Mouse (Mus musculus): Measurements from ENCODE around the gene Zfp423. TPM values are rescaled to one million over a fixed set of nuclear protein-coding genes. Genes with fewer than 3 reads are reported as not detected.
A peak's percentile ranks its signal among the peaks of the same experiment; 100 is the strongest.

Gene Zfp423
- polyA plus RNA-seq, 1 experiment from 2014 or later: 36.6 TPM

DNA sequence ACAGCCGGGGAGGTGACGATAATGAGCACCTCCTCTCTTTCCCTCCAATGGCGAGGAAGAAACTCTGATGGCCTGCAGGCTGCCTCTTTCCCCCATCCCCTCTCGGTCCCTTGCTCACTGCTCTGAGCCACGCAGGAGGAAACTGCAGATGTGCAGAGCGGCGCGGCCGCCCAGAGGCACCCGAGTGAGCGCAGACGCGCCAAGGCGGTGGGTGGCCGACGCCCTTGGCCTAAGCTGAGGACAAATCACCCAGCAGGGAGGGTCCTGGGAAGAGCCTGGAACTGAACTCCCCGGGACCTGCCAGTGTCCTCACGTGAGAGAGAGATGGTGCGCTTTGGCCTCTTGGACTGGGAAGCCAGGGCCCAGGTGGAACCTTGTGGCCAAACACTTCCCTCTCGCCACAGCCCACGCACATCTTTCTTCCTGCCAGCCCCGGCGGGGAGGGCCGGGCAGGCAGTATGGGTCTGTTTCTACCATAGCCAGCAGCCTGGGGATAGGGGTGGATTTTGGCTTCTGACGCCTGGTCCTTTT, 296.5 kb downstream of the Zfp423 start:
- H3K9ac ChIP-seq: peak overlapping the region; percentile 56
- peak overlapping the region; percentile 59 for H3K4me2 ChIP-seq
- 3% methylated on average over 25 of the region's 25 CpGs for WGBS
- ATAC-seq (ENCODE audit: low FRiP score): peak; percentile 31
- H3K27ac ChIP-seq: peak overlapping the region; percentile 83
- peaks cover 5% of the 10 kb centered on the region for H3K36me3 ChIP-seq (replicated peaks)
- H3K4me1 ChIP-seq: peaks cover 62% of the 10 kb centered on the region
- H3K9me3 ChIP-seq: no peaks in the 10 kb centered on the region
- peak overlapping the region; percentile 30 for H3K4me3 ChIP-seq (replicated peaks)
- peaks cover 33% of the 10 kb centered on the region for H3K27me3 ChIP-seq

DNA sequence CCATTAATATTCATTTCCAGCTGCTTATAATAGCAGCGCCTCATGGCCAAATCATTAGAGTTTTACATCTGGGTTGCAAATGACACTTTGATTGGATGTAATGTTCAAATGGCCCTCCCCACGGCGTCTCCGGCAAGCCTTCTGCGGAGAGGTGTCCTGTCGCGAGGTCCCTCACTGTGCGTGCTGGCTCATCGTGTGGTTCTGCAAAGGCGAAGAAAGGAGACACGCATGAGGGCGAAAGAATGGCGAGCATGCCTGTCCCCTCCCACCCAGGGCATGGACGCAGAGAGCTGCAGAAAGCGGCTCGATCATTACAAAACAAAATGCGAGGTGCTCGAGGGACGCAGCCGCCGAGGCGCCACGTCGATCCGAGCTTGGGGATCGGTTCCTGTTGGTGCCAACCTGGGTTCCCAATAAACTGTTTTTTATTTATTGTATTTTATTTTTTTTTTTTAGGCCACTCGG, 297.1 kb downstream of the Zfp423 start:
- 1% methylated on average over 27 of the region's 27 CpGs for WGBS
- peak overlapping the region; percentile 59 for H3K4me2 ChIP-seq
- peaks cover 33% of the 10 kb centered on the region for H3K27me3 ChIP-seq
- H3K9me3 ChIP-seq: no peaks in the 10 kb centered on the region
- peaks cover 5% of the 10 kb centered on the region; the same call in 1 of the 2 replicates for H3K36me3 ChIP-seq (replicated peaks)
- H3K4me1 ChIP-seq: peaks cover 58% of the 10 kb centered on the region
- H3K4me3 ChIP-seq (replicated peaks): peak overlapping the region; percentile 30
- ATAC-seq (ENCODE audit: low FRiP score): no peak
- no peak overlapping the region for H3K9ac ChIP-seq
- H3K27ac ChIP-seq: peak overlapping the region; percentile 83

DNA sequence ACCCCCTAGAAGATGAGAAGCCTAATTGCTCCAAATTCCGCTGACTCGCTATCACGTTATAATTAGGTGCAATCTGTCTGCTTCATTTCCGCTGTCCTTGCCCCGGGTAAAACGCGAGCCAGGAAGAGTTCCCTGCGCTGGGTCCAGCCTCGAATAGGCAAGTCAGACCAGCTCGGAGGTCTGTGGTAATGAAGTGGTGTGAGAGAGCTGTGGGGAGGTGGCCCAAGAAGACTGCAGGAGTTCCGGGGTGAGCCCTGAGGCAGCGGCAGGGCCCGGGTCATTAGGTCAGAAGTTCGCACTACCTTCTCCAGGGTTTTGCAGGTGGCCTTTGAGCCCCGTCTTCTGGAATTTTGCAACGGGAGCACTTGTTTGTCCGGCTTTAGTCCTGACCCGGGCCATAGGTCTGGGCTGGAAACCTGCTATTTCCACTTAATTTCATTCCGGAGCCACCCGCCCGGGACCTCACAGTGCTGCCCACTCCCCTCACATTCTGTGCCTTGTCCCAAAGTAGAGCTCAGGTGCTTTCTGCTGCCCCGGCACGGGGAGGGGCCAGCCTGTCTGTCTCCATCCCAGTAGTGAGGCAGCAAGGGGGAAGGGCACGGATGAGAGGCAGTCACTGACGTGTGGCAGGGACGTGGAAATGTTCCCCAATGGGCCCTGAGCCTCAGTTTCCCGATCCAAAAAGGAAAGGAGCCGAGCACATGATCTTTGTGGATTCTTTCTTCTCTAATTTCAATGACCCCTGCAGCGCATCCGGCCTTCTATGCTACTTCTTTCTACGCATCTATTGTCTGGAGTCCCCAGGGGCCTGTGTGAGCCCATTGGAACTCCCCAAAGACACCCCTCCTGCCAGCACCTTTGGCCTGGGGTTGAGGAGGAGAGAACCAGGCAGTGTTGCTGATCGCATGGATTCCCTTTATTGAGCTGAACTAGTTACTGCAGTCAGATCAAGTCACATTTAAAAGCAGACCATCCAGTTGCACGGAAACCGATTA, 298.2 kb downstream of the Zfp423 start:
- no peak for ATAC-seq (ENCODE audit: low FRiP score)

DNA sequence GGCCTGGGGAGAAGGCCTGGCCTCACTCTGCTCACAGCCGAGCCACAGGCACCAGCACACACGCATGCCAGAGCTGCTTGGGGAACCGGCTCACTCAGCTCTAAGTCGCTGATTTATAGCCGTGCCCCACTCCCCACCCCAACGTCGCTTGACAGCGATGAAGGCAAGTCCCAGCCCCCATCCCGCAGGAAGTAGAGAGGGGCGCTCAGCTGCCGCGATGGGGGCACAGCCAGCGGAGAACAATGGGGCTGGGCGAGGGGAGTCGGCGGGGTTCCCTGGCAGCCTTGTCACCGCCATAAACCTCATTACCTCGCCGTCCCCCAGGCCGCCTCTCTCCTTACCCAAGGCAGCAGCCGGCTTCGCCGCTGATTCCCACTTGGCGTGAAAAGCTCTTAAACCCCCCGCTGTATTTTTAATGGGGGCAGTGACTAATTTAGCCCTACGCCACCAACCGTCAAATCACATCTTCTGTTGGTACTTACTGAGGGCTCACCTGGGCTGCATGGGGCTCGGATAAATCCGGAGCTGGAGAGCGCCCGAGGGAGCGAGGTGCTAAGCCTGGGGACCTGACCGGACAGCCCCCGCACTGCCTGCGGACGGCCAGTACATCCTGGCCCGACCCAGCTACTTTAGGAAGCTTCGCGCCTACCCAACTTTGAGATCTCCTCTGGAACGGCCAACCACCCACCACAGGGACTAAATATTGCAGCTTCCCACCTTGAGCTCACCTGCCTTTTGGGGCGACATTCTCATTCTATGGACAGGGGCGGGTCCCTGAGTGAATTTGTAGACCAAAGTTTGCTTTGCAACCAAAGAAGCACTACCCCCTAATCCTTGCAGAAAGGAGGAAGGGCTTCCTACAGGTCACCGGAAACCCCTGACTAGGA, 299.1 kb downstream of the Zfp423 start:
- Histone ChIP-seq H3K4me1 (peaks cover 65% of the 10 kb centered on the region), H3K36me3 (replicated peaks) (no peaks in the 10 kb centered on the region; the same call in 1 of the 2 replicates), H3K9ac (peak overlapping the region; percentile 46), H3K27ac (peak overlapping the region; percentile 70), H3K9me3 (no peaks in the 10 kb centered on the region), H3K4me3 (replicated peaks) (peak overlapping the region; percentile 23), H3K27me3 (peaks cover 29% of the 10 kb centered on the region), H3K4me2 (peak overlapping the region; percentile 53)
- 2% methylated on average over 43 of the region's 43 CpGs for WGBS
- peak; percentile 48; the same call in 1 of the 2 replicates for ATAC-seq (ENCODE audit: low FRiP score)

More for the DNA sequence above, 298.2 kb downstream of the Zfp423 start:
- Histone ChIP-seq H3K4me3 (replicated peaks) (peak overlapping the region; percentile 23), H3K27ac (peak overlapping the region; percentile 70), H3K36me3 (replicated peaks) (peaks cover 5% of the 10 kb centered on the region; the same call in 1 of the 2 replicates), H3K4me2 (peak overlapping the region; percentile 53), H3K9me3 (no peaks in the 10 kb centered on the region), H3K27me3 (peaks cover 33% of the 10 kb centered on the region), H3K4me1 (peaks cover 62% of the 10 kb centered on the region), H3K9ac (no peak overlapping the region)
- WGBS: 6% methylated on average over 34 of the region's 34 CpGs

DNA sequence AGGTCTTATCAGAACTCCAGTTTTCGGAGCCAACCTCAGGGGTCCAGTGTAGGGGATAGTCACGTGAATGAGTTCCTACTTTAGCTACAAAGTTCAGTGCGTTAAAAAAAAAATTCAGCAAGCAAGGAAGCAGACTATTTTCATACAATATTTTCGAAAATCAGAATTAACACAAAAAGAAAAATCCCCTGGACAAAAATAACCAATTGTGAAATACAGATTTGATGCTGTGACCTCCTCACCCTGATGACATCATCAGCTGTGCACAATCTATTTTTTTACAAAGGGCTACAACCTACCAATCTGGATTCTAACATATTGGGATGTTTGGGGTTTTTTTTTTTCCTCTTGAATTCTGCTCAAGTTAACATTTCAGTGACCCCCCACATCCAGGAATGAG, 301.9 kb downstream of the Zfp423 start:
- H3K4me3 ChIP-seq (replicated peaks): no peak overlapping the region
- WGBS: 75% methylated on average over 4 of the region's 4 CpGs
- peaks cover 26% of the 10 kb centered on the region for H3K27me3 ChIP-seq
- no peak overlapping the region for H3K4me2 ChIP-seq
- no peaks in the 10 kb centered on the region for H3K36me3 ChIP-seq (replicated peaks)
- no peaks in the 10 kb centered on the region for H3K9me3 ChIP-seq
- H3K4me1 ChIP-seq: peaks cover 45% of the 10 kb centered on the region
- no peak overlapping the region for H3K9ac ChIP-seq
- H3K27ac ChIP-seq: no peak overlapping the region
- ATAC-seq (ENCODE audit: low FRiP score): no peak

DNA sequence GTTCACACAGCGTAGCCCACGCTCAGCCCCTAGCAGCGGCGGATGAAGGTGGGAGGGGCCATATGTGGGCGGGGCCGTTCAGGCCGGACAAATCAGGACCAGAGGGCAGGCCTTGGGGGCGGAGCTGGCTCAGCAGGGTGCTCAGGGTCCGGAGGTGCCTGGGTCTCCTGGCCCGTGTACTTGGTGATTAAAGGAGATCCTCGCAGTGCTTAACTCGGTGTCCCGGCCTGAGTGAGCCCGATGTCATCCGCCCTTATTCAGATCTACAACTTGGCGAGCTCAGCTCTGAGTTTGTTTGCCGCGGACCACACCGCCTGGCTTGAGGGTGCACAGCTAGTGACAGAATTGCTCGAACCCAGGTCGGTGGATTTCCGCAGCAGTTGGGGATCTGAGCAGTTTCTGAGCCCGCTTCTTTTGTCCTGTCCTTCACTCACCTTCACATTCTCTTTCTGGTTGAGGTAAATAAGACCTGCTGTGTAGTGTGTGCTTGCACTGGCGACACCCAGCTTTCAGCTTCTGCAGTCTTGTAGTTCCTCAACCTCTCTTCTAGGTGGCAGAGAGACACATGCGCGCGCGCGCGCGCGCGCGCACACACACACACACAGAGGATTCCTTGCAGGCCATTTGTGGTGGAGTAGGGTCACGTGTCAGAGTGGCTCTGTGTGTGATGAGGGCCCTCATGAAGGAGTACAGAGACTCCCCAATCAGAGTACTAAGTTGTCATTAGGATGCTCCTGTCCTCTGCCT, 302.7 kb downstream of the Zfp423 start:
- H3K36me3 ChIP-seq (replicated peaks): no peaks in the 10 kb centered on the region
- peak; percentile 78 for ATAC-seq (ENCODE audit: low FRiP score)
- 4% methylated on average over 35 of the region's 35 CpGs for WGBS
- no peak overlapping the region for H3K9ac ChIP-seq
- peaks cover 26% of the 10 kb centered on the region for H3K27me3 ChIP-seq
- H3K4me3 ChIP-seq (replicated peaks): peak overlapping the region; percentile 34
- H3K27ac ChIP-seq: no peak overlapping the region
- H3K4me1 ChIP-seq: peaks cover 38% of the 10 kb centered on the region
- no peaks in the 10 kb centered on the region for H3K9me3 ChIP-seq
- peak overlapping the region; percentile 59 for H3K4me2 ChIP-seq

DNA sequence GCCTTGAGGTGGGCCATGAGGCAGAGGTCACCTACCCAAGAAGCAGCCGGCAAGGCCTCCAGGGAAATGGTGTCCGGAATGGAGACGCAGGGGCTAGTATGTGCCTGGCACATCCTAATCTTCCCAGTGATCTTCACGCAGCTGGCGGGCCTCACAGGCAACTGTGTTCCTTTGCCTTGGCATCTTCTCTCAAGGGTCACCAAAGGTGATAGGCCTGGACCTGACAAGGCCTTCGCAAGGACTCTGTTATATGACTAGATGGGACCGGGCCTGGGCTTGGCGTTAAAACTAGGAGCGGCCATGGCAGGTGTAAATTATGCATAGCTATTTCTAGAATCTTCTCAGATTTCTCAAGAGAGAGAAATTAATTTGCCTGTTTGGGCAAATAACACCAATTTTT, 303.4 kb downstream of the Zfp423 start:
- Histone ChIP-seq H3K4me1 (peaks cover 31% of the 10 kb centered on the region), H3K4me2 (no peak overlapping the region), H3K9me3 (no peaks in the 10 kb centered on the region), H3K4me3 (replicated peaks) (no peak overlapping the region), H3K36me3 (replicated peaks) (no peaks in the 10 kb centered on the region), H3K9ac (no peak overlapping the region), H3K27ac (no peak overlapping the region), H3K27me3 (peaks cover 19% of the 10 kb centered on the region)
- ATAC-seq (ENCODE audit: low FRiP score): 0 out of 2 replicates have a peak, but pooled peaks have one; percentile 25
- WGBS: 84% methylated on average over 9 of the region's 9 CpGs

DNA sequence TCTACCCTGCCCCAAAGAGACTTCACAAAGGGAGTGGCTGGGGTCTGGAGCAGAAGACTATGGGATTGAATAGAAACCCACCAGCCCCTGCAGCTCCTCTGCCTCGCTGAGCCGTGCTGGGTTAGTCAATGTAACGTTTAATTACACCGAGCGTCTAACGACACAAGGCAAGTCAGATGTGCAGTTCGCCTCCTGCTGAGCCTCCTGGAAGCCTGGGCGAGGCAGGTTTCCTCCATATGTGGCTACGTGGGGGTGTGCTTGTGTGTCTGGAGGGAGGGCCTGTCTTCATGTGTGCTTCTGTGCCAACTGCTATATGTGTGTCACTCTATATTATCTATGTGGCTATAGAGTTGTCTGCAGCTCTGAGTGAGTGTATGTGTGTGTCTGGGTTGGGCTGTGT, 311.6 kb downstream of the Zfp423 start:
- WGBS: 67% methylated on average over 9 of the region's 9 CpGs
- Histone ChIP-seq H3K4me3 (replicated peaks) (no peak overlapping the region), H3K27me3 (0 out of 2 replicates have a peak, but pooled peaks cover 4% of the 10 kb centered on the region), H3K27ac (no peak overlapping the region), H3K9me3 (no peaks in the 10 kb centered on the region), H3K4me2 (no peak overlapping the region), H3K36me3 (replicated peaks) (no peaks in the 10 kb centered on the region), H3K4me1 (peaks cover 17% of the 10 kb centered on the region), H3K9ac (no peak overlapping the region)
- ATAC-seq (ENCODE audit: low FRiP score): no peak

DNA sequence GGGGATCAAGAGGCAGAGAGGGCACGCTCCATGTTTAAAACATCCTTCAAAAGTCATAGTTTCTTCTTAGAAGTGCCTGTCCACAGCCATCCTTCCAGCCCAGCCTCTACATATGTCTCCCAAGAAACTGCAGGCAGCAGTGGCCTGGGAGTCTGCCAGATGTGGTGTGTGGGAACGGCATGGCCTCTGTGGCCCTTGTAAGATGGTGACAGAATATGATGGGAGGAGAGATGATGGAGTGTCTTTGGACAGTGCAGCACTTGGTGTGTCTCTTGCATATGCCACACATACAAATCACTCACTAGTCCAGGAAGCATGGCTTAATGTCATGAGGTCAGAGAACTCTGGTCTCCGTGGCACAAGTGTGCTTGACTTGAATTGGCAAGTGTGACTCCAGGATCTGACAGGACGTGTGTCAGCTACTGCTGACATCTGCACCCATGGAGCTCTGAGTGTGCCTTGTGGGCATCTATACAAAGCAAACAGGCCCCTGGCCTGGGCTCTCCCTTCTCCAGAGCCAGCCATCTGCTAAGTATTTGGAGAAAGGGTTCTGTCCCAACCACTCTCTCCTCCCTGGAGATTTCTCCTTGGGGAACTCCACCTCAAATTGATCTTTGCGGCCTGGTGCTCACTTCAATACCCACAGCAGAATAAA, 313.4 kb downstream of the Zfp423 start:
- Histone ChIP-seq H3K36me3 (replicated peaks) (no peaks in the 10 kb centered on the region), H3K27ac (no peak overlapping the region), H3K4me2 (no peak overlapping the region), H3K9me3 (no peaks in the 10 kb centered on the region), H3K9ac (no peak overlapping the region), H3K27me3 (0 out of 2 replicates have a peak, but pooled peaks cover 4% of the 10 kb centered on the region), H3K4me3 (replicated peaks) (no peak overlapping the region), H3K4me1 (peaks cover 17% of the 10 kb centered on the region)
- ATAC-seq (ENCODE audit: low FRiP score): no peak
- WGBS: 79% methylated on average over 5 of the region's 5 CpGs

DNA sequence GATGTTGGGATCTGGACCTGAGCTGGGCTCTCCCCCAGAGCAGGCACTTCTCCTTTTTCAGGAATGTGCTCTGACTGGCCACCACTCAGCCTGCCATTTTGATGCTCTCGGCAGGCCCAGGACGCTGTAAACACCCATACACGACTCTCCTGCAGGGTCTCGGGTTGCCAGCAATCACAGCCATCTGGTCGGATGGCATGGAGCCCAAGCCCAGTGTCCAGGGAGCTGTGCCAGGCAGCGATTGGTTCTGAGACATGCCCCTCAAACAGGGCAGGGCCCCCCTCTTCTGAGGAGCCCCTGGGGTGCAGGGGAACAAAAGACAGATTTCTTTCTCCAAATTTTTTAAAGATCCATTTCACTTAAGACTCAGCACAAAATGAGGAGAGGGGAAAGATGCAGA, 314.0 kb downstream of the Zfp423 start:
- Histone ChIP-seq H3K27me3 (0 out of 2 replicates have a peak, but pooled peaks cover 4% of the 10 kb centered on the region), H3K9ac (no peak overlapping the region), H3K27ac (0 out of 2 replicates have a peak overlapping the region, but pooled peaks have one; percentile 53), H3K9me3 (no peaks in the 10 kb centered on the region), H3K4me2 (no peak overlapping the region), H3K4me3 (replicated peaks) (no peak overlapping the region), H3K4me1 (peaks cover 17% of the 10 kb centered on the region), H3K36me3 (replicated peaks) (no peaks in the 10 kb centered on the region)
- no peak for ATAC-seq (ENCODE audit: low FRiP score)
- WGBS: 40% methylated on average over 6 of the region's 6 CpGs

DNA sequence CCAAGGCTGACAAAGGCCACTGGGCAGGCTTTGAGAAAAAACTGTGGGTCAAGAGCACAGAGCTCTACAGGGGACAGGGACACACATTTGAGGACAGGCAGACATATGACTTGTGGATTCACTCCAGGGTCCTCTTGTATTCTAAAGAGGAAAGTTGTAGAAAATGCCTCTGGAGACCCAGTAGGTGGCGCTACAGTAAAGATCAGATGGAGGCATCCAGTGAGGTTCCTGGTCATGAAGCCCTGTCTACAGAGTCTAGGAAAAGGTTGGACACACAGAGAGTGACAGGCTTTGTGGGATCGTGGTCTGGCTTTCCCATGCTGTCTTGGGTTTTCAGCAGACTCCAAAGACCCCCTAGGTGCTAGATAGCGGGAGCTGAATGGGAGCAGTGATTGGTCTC, 318.5 kb downstream of the Zfp423 start:
- WGBS: 39% methylated on average over 3 of the region's 3 CpGs
- Histone ChIP-seq H3K9ac (no peak overlapping the region), H3K4me1 (peaks cover 13% of the 10 kb centered on the region), H3K36me3 (replicated peaks) (no peaks in the 10 kb centered on the region), H3K9me3 (no peaks in the 10 kb centered on the region), H3K4me3 (replicated peaks) (no peak overlapping the region), H3K4me2 (no peak overlapping the region), H3K27me3 (0 out of 2 replicates have a peak, but pooled peaks cover 5% of the 10 kb centered on the region), H3K27ac (no peak overlapping the region)
- no peak for ATAC-seq (ENCODE audit: low FRiP score)

All from forebrain, embryonic 12.5 days (tissue).